Mouse (Mus musculus) limb, embryonic 12.5 days (tissue): ENCODE measurements around the gene Tcam1. TPM values are rescaled to one million over a fixed set of nuclear protein-coding genes. Genes with fewer than 3 reads are reported as not detected.
"Not testable (repeated sequence)": the region's sequence is repeated elsewhere in the genome, so short reads cannot be mapped to it uniquely, and the experiment has no call there.

ENCODE experiments used
- ATAC-seq: fragments of 200-750 bp; cut with Nextera tagmentation; 2 replicates; pipeline ENCODE4 v1.8.0; 2017; ENCODE audit warnings: low read depth, moderate TSS enrichment; ENCODE audit not compliant: insufficient number of reproducible peaks, insufficient read depth, low FRiP score, low TSS enrichment
- H3K27ac ChIP-seq: fragments of 300-500 bp; sonication (generic); 2 replicates; pipeline ENCODE4 v1.5.1; 2016; ENCODE audit warnings: mild to moderate bottlenecking, moderate library complexity
- H3K27me3 ChIP-seq: fragments of 300-500 bp; sonication (generic); 2 replicates; pipeline ENCODE4 v1.6.1; 2016; ENCODE audit warnings: mild to moderate bottlenecking, moderate library complexity
- H3K36me3 ChIP-seq: fragments of 300-500 bp; sonication (generic); 2 replicates; pipeline ENCODE4 v1.6.1; 2016; ENCODE audit warnings: mild to moderate bottlenecking, moderate library complexity
- H3K4me1 ChIP-seq: fragments of 300-500 bp; sonication (generic); replicated peaks from 2 replicates; pipeline ENCODE4 v1.6.1; 2016
- H3K4me2 ChIP-seq: fragments of 300-500 bp; sonication (generic); 2 replicates; pipeline ENCODE4 v1.6.1; 2016; ENCODE audit warnings: mild to moderate bottlenecking, moderate library complexity
- H3K4me3 ChIP-seq: fragments of 300-500 bp; sonication (generic); replicated peaks from 2 replicates; pipeline ENCODE4 v1.5.1; 2016; ENCODE audit warnings: mild to moderate bottlenecking
- H3K9ac ChIP-seq: fragments of 300-500 bp; sonication (generic); replicated peaks from 2 replicates; pipeline ENCODE4 v1.6.1; 2016; ENCODE audit warnings: mild to moderate bottlenecking, moderate library complexity
- H3K9me3 ChIP-seq: fragments of 300-500 bp; sonication (generic); 2 replicates; pipeline ENCODE4 v1.6.1; 2016; ENCODE audit warnings: mild to moderate bottlenecking, moderate library complexity
- WGBS: fragments of 180-500 bp; shearing (Covaris S2); methylation state at CpG from one replicate; pipeline ENCODE4 v1.1.7; 2016; 5-methylcytosine and 5-hydroxymethylcytosine counted together
- polyA plus RNA-seq: library from polyadenylated mRNA; unstranded; fragments of >200 nt; fragmentation: Nextera tagmentation; extraction: Ambion mirVana; gene quantifications from 2 replicates; pipeline ENCODE4 v1.2.1, GENCODE M21; 2016

Tcam1 gene
- 0.30 and 0.37 TPM in 2 replicates for polyA plus RNA-seq

GRCm38 (mm10) chr11:106276454-106276853, at the start of gene Tcam1:
Gene Tcam1 (plus strand): TSS chr11:106276672.
- H3K27ac ChIP-seq, result no peak within 1 kb of the TSS; the same call in 1 of the 2 replicates

GRCm38 (mm10) chr11:106233978-106234377, 42.5 kb upstream of the Tcam1 start:
- H3K4me2 ChIP-seq, H3K9ac ChIP-seq, H3K4me3 ChIP-seq, H3K4me1 ChIP-seq, H3K27me3 ChIP-seq, H3K27ac ChIP-seq, ATAC-seq, H3K9me3 ChIP-seq: not testable (repeated sequence)
- 69% methylated on average over 8 of the region's 8 CpGs for WGBS
- H3K36me3 ChIP-seq, result peaks cover 85% of the 10 kb centered on the region

More at GRCm38 (mm10) chr11:106276454-106276853, at the start of gene Tcam1:
- H3K4me3 ChIP-seq, result peak within 1 kb of the TSS; percentile 19
- 10% methylated on average over 25 of the region's 25 CpGs for WGBS
- peaks cover 29% of the 10 kb centered on the region for H3K4me1 ChIP-seq
- peaks cover 6% of the 10 kb centered on the region; the same call in 1 of the 2 replicates for H3K27me3 ChIP-seq
- H3K36me3 ChIP-seq, result no peaks in the 10 kb centered on the region; the same call in 1 of the 2 replicates
- H3K9ac ChIP-seq, result no peak within 1 kb of the TSS
- H3K9me3 ChIP-seq, result no peaks in the 10 kb centered on the region
- peak within 1 kb of the TSS; percentile 53 for H3K4me2 ChIP-seq
- no peak for ATAC-seq

GRCm38 (mm10) chr11:106246834-106247233, 29.6 kb upstream of the Tcam1 start:
- Histone ChIP-seq H3K27me3 (no peaks in the 10 kb centered on the region), H3K4me2 (no peak overlapping the region), H3K4me1 (no peaks in the 10 kb centered on the region), H3K4me3 (no peak overlapping the region), H3K27ac (no peak overlapping the region), H3K36me3 (peaks cover 100% of the 10 kb centered on the region), H3K9me3 (0 out of 2 replicates have a peak, but pooled peaks cover 4% of the 10 kb centered on the region), H3K9ac (no peak overlapping the region)
- ATAC-seq, result no peak
- WGBS, result 96% methylated on average over 1 of the region's 1 CpGs

GRCm38 (mm10) chr11:106249326-106249725, 27.1 kb upstream of the Tcam1 start:
- Histone ChIP-seq H3K4me1 (peaks cover under 1% of the 10 kb centered on the region; the same call in 1 of the 2 replicates), H3K27ac (no peak overlapping the region), H3K27me3 (no peaks in the 10 kb centered on the region), H3K4me2 (no peak overlapping the region), H3K9ac (no peak overlapping the region), H3K9me3 (0 out of 2 replicates have a peak, but pooled peaks cover 4% of the 10 kb centered on the region), H3K4me3 (no peak overlapping the region), H3K36me3 (peaks cover 99% of the 10 kb centered on the region)
- WGBS, result 85% methylated on average over 7 of the region's 7 CpGs
- no peak for ATAC-seq

- no peaks in the 10 kb centered on the region for H3K9me3 ChIP-seq
- peak overlapping the region; percentile 75 for H3K9ac ChIP-seq
- no peak overlapping the region for H3K27ac ChIP-seq
- H3K27me3 ChIP-seq, result no peaks in the 10 kb centered on the region
- H3K4me3 ChIP-seq, result peak overlapping the region; percentile 77
- 13% methylated on average over 2 of the region's 2 CpGs for WGBS
- H3K4me1 ChIP-seq, result peaks cover 21% of the 10 kb centered on the region
- H3K36me3 ChIP-seq, result peaks cover 74% of the 10 kb centered on the region
- no peak for ATAC-seq
- peak overlapping the region; percentile 93 for H3K4me2 ChIP-seq
These were observed 21.7 kb upstream of the Tcam1 start for GRCm38 (mm10) chr11:106254767-106255166.

- H3K9ac ChIP-seq, result peak overlapping the region; percentile 75
- H3K27ac ChIP-seq, result no peak overlapping the region
- no peak for ATAC-seq
These were observed 21.3 kb upstream of the Tcam1 start for GRCm38 (mm10) chr11:106255174-106255573.

GRCm38 (mm10) chr11:106255685-106256451, 20.6 kb upstream of the Tcam1 start, which contains the start of the genes Ftsj3 and Psmc5:
Gene Ftsj3 (minus strand): TSS chr11:106256079.
Gene Psmc5 (plus strand): TSS chr11:106256154.
- H3K4me3 ChIP-seq, result peak within 1 kb of the TSS; percentile 77
- peak within 1 kb of the TSS; percentile 72 for H3K27ac ChIP-seq
- ATAC-seq, result peak; percentile 93
- peaks cover 21% of the 10 kb centered on the region for H3K4me1 ChIP-seq
- under 1% methylated on average over 42 of the region's 42 CpGs for WGBS
- H3K36me3 ChIP-seq, result peaks cover 73% of the 10 kb centered on the region
- peak within 1 kb of the TSS; percentile 93 for H3K4me2 ChIP-seq
- peak within 1 kb of the TSS; percentile 75 for H3K9ac ChIP-seq
- H3K9me3 ChIP-seq, result no peaks in the 10 kb centered on the region
- no peaks in the 10 kb centered on the region for H3K27me3 ChIP-seq

More at GRCm38 (mm10) chr11:106255174-106255573, 21.3 kb upstream of the Tcam1 start:
- WGBS, result 3% methylated on average over 22 of the region's 22 CpGs
- Histone ChIP-seq H3K4me2 (peak overlapping the region; percentile 93), H3K4me3 (peak overlapping the region; percentile 77), H3K4me1 (peaks cover 21% of the 10 kb centered on the region), H3K9me3 (no peaks in the 10 kb centered on the region), H3K36me3 (peaks cover 74% of the 10 kb centered on the region), H3K27me3 (no peaks in the 10 kb centered on the region)

GRCm38 (mm10) chr11:106256775-106257174, 19.7 kb upstream of the Tcam1 start:
- Histone ChIP-seq H3K4me2 (peak overlapping the region; percentile 93), H3K4me1 (peaks cover 21% of the 10 kb centered on the region), H3K9me3 (no peaks in the 10 kb centered on the region), H3K27ac (no peak overlapping the region), H3K9ac (peak overlapping the region; percentile 75), H3K36me3 (peaks cover 73% of the 10 kb centered on the region), H3K4me3 (peak overlapping the region; percentile 77), H3K27me3 (no peaks in the 10 kb centered on the region)
- WGBS, result 68% methylated on average over 5 of the region's 5 CpGs
- no peak for ATAC-seq

- peaks cover 90% of the 10 kb centered on the region for H3K36me3 ChIP-seq
These were observed 15.5 kb upstream of the Tcam1 start for GRCm38 (mm10) chr11:106260826-106261450.

GRCm38 (mm10) chr11:106263963-106264362, 12.5 kb upstream of the Tcam1 start:
- Histone ChIP-seq H3K4me1 (peaks cover 25% of the 10 kb centered on the region), H3K9ac (no peak overlapping the region), H3K27me3 (no peaks in the 10 kb centered on the region), H3K36me3 (peaks cover 83% of the 10 kb centered on the region), H3K9me3 (no peaks in the 10 kb centered on the region), H3K4me3 (no peak overlapping the region), H3K27ac (no peak overlapping the region), H3K4me2 (no peak overlapping the region)
- 86% methylated on average over 9 of the region's 9 CpGs for WGBS
- ATAC-seq, result no peak

More at GRCm38 (mm10) chr11:106260826-106261450, 15.5 kb upstream of the Tcam1 start:
- no peak for ATAC-seq
- no peak overlapping the region for H3K27ac ChIP-seq
- peaks cover 12% of the 10 kb centered on the region for H3K4me1 ChIP-seq
- H3K4me2 ChIP-seq, result no peak overlapping the region
- H3K4me3 ChIP-seq, result no peak overlapping the region
- WGBS, result 78% methylated on average over 14 of the region's 14 CpGs
- H3K27me3 ChIP-seq, result no peaks in the 10 kb centered on the region
- no peak overlapping the region for H3K9ac ChIP-seq
- no peaks in the 10 kb centered on the region for H3K9me3 ChIP-seq

GRCm38 (mm10) chr11:106264988-106265387, 11.5 kb upstream of the Tcam1 start:
- no peak overlapping the region for H3K4me2 ChIP-seq
- peaks cover 72% of the 10 kb centered on the region for H3K36me3 ChIP-seq
- no peak overlapping the region for H3K4me3 ChIP-seq
- H3K4me1 ChIP-seq, result peaks cover 32% of the 10 kb centered on the region
- H3K9ac ChIP-seq, result no peak overlapping the region
- H3K27me3 ChIP-seq, result no peaks in the 10 kb centered on the region
- WGBS, result 91% methylated on average over 15 of the region's 15 CpGs
- no peak for ATAC-seq
- H3K27ac ChIP-seq, result no peak overlapping the region
- H3K9me3 ChIP-seq, result no peaks in the 10 kb centered on the region
